Mouse (Mus musculus) heart, postnatal 25 days (tissue): Measurements from ENCODE around the gene Cox5b. TPM values are rescaled to one million over a fixed set of nuclear protein-coding genes. Genes with fewer than 3 reads are reported as not detected.

Experiments used
- DNase-seq: peaks from one replicate; pipeline ENCODE4 v3.0.0; 2022; ENCODE audit warnings: low spot score
- intact Hi-C: fragments of 180-260 bp; cut with DNase I; formaldehyde crosslinking; loops from one replicate; pipeline ENCODE4 v1.15.1; 2025
- total RNA-seq, 2 experiments: library from RNA; stranded (reverse); gene quantifications; 2 replicates each; pipeline ENCODE4 v1.2.3; 2021

Cox5b gene
- total RNA-seq, 2 experiments from 2014 or later: 2,198 to 2,230 TPM

DNA sequence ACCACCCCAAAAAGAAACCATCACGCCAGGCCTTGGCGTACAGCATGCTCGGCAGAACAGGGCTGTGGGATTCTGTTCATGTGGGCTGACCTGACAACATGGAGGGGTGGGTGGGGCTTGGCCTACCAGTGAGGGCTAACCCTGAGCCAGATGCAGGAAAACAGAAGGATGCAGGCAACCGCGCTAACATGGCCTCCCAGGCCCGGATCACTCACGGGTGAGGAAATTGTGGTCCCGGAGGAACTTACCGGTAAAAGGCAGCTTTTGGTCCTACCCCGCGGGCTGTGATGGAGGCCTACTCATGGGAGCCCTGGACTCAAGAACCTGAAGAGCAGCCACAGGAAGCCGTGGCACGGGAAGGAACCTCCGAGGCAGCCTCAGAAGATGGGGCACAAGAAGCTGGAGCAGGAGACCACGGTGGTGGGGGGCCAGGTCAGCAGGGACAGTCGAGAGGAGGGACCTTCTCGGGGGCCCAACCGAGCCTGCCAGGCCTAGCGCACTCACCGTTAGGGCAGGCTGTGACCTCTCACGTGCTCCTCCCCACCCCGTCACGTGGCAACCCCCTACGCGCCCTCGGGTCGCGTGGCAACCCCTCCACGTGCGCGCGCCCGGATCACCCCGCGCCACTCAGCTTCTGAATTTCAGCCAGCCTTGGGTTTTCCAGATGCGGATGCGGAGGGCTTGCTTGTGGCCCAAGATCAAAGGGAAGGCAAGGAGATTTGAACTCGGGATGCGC, 8.5 kb upstream of the Cox5b start, which contains the start of gene Fam178b:
Gene Fam178b (minus strand): TSS at position 564 of the 736 bp plus-strand sequence.
- no peak for DNase-seq
- intact Hi-C loops: loop anchor here (5.0 kb wide), 1 partner anchor 45 kb away; no protein-coding TSS in a partner anchor

DNA sequence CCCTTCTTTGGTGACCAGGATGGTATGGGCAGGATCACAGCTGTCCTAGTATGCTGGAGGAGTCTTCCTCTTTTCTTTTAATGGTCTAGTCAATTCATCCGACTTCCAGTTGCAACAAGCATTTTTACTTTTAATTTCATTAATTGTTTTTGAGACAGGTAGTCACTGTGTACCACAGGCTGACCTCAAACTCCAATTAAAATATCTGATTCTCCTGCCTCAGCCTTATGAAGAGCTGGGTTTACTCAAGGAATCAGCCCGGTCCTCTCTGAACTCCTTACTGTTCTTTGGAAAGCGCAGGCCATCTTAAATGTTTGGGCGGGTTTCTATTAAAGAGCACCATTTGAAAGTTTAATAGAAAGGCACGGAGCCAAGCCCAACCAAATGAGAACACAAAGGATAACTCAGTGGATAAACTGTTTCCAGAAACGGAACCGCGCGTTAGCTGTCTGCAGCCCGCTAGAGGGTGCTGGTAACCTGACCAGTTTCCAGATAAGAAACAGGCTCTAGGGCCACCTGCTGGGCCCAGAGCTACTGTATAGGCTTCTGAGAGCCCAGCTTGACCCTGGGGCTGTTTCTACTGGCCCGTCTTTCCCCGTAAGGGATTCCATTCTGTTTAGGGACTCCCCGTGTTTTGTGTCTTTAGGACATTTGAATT, 7.3 kb upstream of the Cox5b start:
- peak; percentile 56 for DNase-seq
- intact Hi-C loops: loop anchor here (2.0 to 5.0 kb wide), 2 partner anchors 47 to 135 kb away; no protein-coding TSS in a partner anchor

DNA sequence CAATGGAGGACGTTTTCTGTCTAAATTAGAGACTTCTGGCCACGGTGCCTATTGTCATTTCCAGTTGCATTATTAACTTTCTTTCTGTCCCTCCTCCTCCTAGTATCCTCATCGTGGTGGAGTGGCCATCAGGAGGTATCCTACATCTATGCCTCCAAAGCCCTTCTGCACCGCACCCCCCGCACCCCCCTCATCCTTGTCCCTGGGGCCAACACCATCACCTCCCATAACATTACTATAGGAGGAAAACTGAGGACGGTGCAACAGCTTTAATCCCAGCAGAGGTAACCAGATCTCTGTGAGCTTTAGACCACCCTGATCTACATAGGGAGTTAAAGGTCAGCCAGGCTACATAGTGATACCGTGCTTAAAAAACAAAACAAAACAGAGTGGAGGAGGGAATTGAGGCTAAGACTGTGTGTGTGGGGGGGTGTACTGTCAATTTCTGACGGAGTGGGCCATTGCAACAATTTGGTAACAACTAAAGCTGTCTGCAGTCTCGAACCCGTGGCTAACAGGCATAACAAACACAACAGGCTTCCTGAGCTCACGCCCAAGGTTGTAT, 496 bp upstream of the Cox5b start:
- intact Hi-C loops: no loop called here
- no peak for DNase-seq

DNA sequence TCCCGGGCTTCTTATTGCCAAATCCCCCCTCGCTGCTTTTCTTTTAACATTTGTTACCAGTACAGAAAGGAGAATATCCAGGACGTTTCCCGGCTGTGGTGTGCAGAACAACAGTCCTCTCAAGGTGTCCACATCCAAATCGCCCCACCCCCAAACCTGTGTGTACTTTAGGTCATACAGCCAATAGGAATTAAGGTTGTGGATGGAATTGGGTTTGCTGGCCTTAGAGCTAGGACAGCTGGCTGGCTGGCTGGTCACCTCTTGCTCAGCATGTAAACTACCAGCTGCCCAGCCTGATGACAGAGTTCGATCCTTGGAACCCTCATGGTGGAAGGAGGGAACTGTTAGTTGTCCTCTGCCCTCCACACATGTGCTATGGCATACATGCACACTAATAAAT, 3.6 kb downstream of the Cox5b start:
- intact Hi-C loops: no loop called here

DNA sequence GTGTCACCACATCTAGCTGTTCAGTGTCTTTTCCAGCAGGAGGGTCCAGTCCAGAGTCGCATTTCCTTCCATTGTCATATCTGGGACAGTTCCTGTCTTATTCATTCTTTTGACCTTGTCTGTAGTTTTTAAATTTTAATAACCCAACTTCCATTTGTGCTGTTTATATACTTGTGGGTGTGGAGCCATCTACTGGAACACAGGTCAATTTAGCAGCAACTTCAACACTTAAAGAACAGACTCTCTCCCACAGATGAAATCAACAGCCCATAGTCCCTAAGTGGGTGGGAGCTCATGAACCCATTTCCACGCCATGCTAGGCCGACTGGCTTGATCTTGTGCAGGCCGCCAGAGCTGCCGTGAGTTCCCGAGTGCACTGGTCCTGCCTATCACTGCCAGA, 5.2 kb downstream of the Cox5b start:
- intact Hi-C loops: no loop called here
- no peak for DNase-seq

More for the DNA sequence above, 3.6 kb downstream of the Cox5b start:
- no peak for DNase-seq

DNA sequence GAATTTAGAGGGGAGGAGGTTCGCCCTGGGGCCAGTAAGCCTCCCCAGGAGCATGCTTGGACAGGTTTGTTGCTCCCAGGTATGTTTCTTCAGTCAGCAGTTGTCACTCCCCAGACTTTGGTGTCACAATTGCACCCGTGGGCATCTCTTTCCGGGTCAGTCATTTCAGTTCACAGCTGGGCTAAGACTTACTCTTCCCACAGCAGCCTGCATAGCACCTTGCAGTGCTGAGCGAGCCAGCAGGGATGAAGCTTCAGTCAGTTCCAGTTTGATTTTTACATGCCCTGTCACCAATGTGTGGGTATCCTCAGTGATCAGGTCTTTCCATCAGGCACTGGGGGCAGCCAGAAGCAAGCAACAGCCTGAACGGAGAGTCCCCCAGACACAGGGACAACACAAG, 5.8 kb downstream of the Cox5b start:
- no peak for DNase-seq
- intact Hi-C loops: no loop called here

DNA sequence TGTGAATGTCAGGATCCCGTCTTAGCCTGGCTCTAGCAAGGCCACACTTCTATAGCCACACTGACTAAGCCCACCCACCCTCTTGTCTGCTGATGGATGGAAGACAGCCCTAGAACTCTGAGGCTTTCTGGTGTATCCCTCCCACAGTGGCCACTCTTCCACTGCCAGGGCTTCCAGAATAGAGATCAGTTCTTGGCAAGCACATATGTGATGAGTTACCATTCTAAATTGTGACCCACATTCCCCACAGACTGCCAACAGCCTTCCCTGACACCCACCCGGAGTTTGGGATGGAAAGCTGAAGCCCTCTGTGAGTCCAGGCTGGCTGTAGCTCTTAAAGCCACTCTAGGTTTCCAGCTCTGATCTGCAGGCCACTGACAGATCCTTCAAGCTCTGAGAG, 15.9 kb downstream of the Cox5b start:
- no peak for DNase-seq
- intact Hi-C loops: loop anchor here (10.0 kb wide), 1 partner anchor 342 kb away; the partner anchor contains the start of gene Kansl3

DNA sequence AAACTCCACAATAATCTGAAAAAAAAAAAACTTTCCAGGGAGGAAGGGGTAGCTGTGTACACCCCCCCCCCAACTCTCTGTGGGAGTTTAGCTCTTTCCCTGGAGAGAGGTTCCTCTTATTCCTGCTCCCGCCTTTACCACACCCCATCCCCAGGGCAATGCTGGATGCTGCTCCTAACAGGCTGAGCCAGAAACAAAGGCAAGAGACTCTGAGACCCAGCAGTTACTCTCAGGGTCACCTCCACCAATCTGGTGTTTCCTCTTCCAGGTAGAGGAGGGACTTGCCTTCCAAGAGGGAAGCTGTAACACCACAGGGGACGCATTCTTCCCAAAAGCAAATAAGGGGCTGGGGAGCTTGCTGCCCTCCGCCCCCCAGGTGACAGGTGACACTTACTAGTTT, 16.5 kb downstream of the Cox5b start:
- intact Hi-C loops: loop anchor here (10.0 kb wide), 1 partner anchor 343 kb away; the partner anchor contains the start of gene Kansl3
- DNase-seq: no peak

DNA sequence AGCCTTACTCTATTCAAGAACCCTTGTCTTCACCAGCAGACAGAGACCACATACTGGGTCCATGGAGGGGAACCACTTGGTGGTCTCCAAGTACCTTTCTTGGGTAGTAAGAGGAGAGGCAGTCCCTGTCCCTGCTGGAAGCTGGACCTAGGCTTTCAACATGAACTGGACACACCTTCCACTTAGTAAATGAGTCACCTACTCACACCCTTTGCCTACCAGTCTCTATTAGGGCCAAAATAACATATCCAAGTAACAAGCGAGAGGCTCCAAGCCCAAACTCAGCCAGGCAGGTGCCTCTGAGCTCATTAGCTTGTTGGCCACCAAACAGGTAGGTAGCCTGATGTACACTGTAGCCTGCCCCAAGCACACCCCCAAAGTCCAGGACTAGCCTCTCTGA, 17.4 kb downstream of the Cox5b start:
- DNase-seq: no peak
- intact Hi-C loops: loop anchor here (1.0 to 10.0 kb wide), 2 partner anchors 16 to 344 kb away; partner anchors contain the start of gene Kansl3

DNA sequence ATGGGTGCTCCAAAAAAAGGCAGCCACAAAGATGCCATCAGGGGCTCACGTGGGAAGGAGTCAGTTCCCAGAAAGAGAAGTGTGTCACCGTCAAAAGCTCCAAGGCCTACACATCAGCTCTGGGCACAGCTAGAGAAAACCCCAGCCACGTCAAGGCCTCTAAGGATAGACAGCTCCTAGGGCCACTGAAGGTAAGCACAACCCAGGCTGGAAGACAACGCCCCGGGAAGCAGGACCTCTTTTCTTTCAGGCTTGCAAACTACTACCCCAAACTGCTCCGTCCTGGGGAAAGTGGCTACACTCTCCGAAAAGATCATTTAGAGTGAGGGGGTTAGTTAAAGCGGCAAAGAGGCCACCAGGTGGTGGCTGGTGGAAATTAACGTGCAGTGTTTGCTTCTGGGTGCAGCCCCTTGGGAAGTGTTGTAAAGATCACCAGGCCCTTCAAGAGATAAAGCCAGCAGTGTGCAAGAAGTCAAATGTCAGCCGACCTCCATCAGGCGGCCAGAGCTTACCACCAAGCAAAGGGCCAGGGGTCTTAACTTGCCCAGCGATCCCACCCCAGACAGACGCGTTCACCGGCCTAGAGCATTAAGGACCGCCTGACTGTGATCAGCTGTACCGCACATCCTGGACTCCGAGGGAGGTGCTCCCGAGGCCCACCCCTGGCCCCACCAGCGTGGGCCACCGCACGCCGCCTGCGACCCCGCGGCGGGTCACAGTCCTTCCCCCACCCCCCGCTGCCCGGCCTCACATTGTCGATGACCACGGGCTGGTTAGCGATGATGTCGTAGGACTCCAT, 18.0 kb downstream of the Cox5b start:
- no peak for DNase-seq
- intact Hi-C loops: loop anchor here (1.0 to 10.0 kb wide), 2 partner anchors 17 to 344 kb away; partner anchors contain the start of gene Kansl3

DNA sequence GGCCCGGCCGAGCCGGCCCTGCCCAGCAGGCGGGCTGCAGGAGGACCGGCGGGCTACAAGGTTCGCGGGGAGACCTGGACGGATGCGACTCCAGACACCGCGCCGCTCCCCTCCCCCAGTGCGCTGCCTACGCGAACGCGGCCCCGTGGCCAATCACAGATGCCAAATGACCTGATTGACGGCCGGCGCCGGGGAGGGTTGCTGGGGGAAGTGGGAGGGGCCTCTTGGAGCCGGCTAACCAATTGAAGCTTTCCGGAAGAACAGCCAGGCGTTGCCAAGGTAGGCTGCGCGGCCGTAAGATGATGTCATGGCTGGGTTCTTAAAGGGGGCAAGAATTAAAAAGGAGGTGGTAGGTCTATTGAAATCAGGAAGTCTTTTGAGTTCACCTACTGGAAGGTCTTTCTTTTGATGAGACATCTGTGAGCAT, 18.6 kb downstream of the Cox5b start, which contains the start of gene 4933424G06Rik:
Gene 4933424G06Rik (plus strand): TSS at position 296 of the 427 bp plus-strand sequence.
- DNase-seq: peak; percentile 97
- intact Hi-C loops: loop anchor here (1.0 to 10.0 kb wide), 2 partner anchors 18 to 345 kb away; partner anchors contain the start of gene Kansl3

DNA sequence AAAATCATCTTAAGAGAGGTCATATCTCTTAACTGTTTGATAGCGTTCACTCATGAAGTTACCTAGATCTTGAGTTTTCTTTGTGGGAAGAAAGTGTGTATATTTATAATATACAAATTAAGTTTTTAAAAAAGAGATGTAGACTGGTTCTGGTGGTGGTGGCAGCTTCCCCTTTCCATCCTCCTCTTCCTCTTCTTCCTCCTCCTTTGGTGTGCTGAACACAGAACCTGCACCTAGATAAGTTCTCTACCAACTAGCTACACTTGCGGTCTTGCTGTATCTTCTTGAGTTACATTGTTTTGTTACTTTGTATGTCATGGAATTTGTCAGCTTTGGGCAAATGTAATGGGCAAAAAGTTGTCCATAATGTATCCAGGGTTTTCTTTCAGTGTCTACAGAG, 19.9 kb downstream of the Cox5b start:
- no peak for DNase-seq
- intact Hi-C loops: no loop called here

DNA sequence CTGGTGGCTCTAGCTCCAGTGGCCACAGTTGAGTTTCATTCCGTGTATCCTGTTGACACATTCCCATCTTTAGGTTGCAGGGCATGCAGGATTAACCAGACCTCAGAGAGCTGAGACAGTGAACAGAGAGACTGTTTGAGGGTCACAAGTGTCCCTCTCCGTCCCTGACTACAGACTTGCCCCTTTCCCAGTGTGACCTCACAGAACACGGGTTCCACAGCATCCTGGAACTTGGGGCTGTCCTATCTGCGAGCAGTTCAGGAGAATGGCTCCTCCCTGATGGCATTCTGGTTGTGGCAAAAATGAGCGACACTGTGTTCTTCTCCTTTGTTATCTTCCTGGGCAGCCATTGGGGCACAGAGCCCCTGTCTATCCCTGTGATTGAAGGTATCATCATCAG, 23.1 kb downstream of the Cox5b start, which contains the start of gene Actr1b:
Gene Actr1b (minus strand): TSS at position 112 of the 400 bp plus-strand sequence.
- DNase-seq: no peak
- intact Hi-C loops: no loop called here

DNA sequence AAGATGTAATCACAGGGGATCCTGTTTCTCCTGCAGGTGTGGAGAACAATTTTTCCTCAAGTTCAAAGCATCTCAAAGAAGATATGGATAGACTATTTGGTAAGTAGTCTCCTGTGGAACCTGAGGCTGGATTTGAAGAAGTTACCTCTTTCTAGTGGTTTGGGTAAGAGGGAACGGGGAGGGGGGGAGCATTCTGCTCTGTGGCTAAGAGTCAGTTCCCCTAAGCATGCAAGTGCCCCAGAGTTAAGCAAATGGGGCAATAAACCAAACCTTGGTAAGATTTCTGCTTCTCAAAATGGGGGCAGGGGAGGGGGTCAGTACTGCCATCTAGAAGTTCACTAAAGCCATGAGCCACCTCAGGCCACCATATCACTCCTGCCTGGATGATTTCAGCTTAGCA, 27.5 kb downstream of the Cox5b start:
- DNase-seq: no peak
- intact Hi-C loops: no loop called here

DNA sequence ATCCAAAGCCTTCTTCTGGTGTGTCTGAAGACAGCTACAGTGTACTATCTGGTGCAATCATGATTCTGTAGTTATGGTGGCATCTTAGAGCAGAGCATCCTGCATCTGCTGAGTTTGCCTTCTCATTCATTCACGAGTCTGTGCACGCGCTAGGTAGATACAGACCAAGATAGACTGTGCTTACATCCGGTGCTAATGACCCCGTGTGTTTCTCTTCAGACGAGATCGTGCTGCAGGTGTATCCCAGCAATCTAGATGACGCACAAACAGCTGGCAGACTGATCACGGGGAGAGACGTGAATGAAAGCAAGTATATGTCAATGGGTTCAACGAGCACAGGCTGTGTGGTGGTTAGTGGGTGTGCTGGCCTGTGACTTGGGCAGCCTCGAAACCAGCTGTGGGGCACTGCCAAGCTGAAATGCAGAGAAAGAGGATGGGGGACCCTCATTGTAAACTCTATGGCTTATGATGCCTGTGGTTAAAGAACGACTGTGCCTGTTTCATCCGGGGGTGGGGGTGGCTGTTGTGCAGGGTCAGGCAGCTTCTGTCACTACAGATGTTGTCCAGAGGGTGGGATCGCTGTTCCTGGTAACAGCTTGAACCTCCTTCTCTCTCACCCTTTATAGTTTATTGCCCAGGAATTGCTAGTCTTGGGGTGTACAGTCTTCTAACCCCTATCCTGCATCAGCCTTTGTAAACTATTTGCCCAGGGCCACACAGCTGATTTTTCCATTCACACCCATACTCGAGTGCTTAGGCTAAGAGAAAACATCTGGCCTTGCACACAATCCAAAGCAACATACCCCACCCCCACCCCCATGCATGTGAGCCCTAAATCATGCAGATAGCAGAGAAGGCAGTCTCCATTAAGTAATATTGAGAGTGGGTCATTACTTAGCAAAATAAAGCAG, 32.2 kb downstream of the Cox5b start:
- intact Hi-C loops: no loop called here

DNA sequence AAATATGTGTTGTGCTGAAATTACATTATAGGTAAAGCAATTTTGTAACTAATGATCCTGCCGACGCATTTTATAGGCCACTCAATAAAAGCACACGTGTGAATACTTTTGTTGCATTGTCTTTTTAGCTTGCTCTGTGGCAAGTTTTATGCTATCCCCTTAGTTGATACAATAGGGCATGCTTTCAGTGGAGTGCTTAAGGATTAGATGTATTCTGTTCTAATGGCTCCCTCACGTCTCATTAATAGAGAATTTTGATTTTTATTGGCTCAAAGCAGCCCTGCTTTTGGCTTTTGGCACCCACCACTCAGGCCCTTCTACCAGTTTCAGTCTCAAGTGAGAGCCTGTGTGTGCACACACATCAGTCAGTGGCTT, 32.8 kb downstream of the Cox5b start:
- DNase-seq: no peak
- intact Hi-C loops: no loop called here

More for the DNA sequence above, 32.2 kb downstream of the Cox5b start:
- DNase-seq: no peak

DNA sequence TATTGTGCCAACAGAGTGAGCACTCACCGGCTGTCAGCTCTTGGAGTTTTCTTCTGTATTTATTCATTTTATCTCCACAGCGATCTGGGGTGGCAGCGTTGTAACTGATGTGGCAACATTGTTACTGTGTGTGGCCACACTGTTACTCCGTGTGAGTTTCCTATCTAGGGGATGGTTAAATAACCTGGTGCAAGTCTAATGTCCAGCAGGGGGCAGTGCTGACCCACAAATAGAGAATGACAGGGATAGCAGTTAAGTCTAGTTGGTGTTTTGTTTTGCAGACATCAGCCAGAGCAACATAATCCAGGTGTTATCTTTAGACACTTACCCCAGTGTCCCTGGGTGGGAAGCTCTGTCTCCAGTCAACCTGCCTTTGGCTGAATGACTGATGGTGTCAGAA, 46.1 kb downstream of the Cox5b start:
- intact Hi-C loops: loop anchor here (1.0 to 5.0 kb wide), 2 partner anchors 513 to 900 kb away; no protein-coding TSS in a partner anchor
- peak; percentile 12 for DNase-seq

DNA sequence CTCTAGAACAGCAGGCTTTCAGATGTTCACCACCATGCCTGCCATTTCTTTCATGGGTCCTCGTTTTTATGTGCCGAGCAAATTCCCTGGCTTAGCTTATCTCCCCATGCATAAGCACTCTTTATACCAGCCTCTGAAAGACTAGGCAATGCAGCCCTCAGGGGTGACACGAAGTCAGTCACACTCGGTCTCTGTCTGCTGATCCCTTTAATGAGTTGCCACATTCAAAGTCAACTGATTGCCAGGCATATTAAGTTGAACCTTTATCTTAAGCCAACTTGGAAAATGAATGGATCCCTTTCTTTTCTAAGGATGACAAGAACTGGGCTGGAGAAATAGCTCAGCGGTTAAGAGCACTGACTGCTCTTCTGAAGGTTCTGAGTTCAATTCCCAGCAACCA, 48.0 kb downstream of the Cox5b start:
- DNase-seq: no peak
- intact Hi-C loops: loop anchor here (5.0 kb wide), 1 partner anchor 898 kb away; no protein-coding TSS in a partner anchor
